Mouse (Mus musculus): ENCODE measurements around the gene Mecom. TPM values are rescaled to one million over a fixed set of nuclear protein-coding genes. Genes with fewer than 3 reads are reported as not detected.
A peak's percentile ranks its signal among the peaks of the same experiment; 100 is the strongest.

The Mecom gene
- total and polyA plus RNA-seq, 3 experiments: 0.52 to 10.7 (median 4.4) TPM

- DNase-seq: no peak
Observed at GRCm38 (mm10) chr3:30207431-30207830, 340.4 kb downstream of the Mecom start.

DNA sequence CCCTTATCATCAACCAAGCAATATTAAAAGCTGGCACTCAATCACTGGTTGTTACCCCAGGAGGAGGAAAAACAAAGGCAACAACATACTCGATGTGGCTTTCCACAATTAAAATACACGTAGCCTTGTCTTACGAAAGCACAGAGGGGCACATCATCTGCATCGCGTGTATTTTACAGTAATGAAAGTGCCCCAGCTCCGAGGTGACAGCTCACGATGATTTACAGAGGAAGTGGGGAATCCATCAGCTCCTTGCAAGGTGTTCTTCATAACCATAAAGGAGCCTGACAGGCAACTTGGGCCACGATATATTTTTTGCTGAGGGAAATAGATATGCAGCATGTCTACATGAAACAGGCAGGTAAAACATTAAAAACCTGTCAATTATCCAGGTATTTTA is 341.7 kb downstream of the Mecom start:
- no peak for DNase-seq

GRCm38 (mm10) chr3:30203764-30204163 is 344.0 kb downstream of the Mecom start:
- no peak for DNase-seq

GRCm38 (mm10) chr3:30198854-30199253 is 349.0 kb downstream of the Mecom start:
- no peak for DNase-seq

GRCm38 (mm10) chr3:30198227-30198626 is 349.6 kb downstream of the Mecom start:
- no peak for DNase-seq

- DNase-seq: no peak
Observed at GRCm38 (mm10) chr3:30195186-30195585, 352.6 kb downstream of the Mecom start.

- DNase-seq: peak; percentile 4
Observed at GRCm38 (mm10) chr3:30192294-30193007, 355.4 kb downstream of the Mecom start.

- DNase-seq: no peak
Observed at GRCm38 (mm10) chr3:30189325-30189724, 358.5 kb downstream of the Mecom start.

DNA sequence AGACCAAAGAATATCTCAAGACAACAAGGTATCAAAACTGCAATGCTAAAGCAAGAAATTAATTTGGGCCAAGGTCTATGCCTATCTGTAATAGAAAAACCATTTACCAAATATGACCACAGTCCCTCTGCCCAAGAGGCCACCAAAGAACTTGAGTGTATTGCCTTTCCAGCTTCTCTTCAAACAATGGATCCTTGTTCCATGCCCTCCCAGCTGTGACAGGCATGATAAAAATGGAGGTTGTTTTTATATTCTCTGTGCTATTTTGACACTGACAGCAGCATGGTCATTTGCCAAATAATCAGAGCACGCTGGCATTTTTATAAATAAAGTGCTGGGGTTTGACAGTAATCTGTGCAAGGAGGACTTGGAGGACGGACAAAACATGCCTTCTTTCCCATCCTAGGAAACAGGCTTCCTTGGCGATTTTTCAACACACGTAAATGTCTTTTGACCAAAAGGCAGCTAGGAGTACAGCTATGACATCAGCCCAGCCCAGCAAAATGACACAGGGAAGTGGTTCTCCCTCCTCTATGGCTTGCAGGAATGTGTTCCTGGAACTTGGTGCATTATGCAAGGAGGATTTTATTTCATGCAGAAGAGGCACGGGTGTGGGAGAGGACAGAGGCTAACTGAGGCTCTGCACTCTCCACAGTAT is 359.9 kb downstream of the Mecom start:
- no peak for DNase-seq

- DNase-seq: no peak
Observed at GRCm38 (mm10) chr3:30181807-30182481, 365.9 kb downstream of the Mecom start.

- DNase-seq: no peak
Observed at GRCm38 (mm10) chr3:30176615-30177014, 371.2 kb downstream of the Mecom start.

DNA sequence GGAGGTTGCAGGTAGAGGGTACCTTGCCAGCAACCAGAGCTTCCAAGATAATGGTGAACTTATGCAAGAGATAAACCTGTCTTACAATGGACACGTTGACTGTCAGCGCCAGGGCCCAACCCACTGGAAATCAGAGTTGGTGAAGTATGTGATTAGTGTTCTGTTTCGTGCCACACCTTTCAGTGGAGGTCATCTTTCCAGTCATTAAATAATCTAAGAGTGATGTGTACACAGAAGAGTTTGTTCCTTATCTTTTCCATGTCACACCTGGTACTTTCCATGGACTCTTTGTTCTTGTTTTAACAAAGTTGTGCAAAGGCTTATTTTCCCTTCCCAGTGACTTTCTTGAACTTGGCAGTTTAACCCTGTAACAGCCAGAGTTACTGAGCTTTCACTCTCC is 374.0 kb downstream of the Mecom start:
- no peak for DNase-seq

DNA sequence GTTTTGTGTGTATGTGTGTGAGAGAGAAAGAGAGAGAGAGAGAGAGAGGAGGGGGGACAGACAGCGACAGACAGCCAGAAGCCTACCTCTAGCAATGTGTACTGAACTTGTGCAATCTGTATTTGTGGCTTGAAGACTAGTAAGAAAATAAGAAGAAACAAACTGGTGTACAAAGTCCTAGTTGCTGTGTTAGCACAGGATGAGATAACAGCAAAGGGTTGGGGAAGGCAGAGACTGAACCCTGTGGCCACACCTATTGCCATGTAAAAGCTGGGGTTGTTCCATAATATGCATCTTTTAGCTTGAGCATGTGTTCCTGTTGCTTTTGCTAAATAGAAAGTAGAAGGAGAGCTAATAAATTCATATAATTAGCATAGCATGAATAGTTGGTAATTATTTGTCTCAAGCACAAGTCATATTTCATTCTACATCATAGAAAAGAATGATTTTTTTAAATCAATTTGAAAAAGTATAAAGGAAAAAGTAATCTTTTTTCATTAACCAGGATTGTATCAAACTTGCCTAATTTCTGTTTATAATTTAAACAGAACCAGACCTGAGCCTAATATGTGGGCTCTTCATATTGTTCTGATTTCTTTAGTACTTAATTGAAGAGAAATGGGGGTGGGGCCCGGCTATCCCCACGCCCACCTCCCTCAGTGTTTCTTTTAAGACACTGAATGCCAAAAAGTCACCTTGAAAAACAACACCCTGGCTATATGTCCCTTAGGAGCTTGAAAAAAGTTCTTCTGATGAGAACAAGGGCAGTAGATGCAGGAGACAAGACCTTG is 379.2 kb downstream of the Mecom start:
- no peak for DNase-seq

GRCm38 (mm10) chr3:30167027-30167426 is 380.8 kb downstream of the Mecom start:
- DNase-seq: no peak

- DNase-seq: no peak
Observed at GRCm38 (mm10) chr3:30164834-30165233, 383.0 kb downstream of the Mecom start.

DNA sequence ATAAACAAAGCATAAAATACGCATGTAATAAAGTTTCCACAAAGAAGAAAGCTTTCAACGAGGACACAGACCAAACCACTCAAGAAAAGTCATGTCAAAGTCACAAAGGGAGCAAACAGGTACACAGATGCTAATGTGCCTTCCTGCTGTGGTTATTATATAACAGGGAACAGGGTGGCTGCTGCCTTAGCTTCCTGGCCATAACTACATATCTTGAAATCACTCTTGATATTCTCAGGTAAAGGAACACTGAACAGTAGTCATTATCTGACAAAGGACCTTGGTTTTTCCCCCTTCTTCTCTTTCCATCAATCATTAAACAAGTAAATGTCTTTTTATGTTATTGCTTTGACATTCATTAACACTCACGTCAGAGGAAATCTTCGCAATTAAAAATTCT is 384.4 kb downstream of the Mecom start:
- no peak for DNase-seq

GRCm38 (mm10) chr3:30160961-30161670 is 386.7 kb downstream of the Mecom start:
- no peak for DNase-seq

- no peak for DNase-seq
Observed at GRCm38 (mm10) chr3:30160346-30160745, 387.5 kb downstream of the Mecom start.

- DNase-seq: no peak
Observed at GRCm38 (mm10) chr3:30157128-30157670, 390.6 kb downstream of the Mecom start.

DNA sequence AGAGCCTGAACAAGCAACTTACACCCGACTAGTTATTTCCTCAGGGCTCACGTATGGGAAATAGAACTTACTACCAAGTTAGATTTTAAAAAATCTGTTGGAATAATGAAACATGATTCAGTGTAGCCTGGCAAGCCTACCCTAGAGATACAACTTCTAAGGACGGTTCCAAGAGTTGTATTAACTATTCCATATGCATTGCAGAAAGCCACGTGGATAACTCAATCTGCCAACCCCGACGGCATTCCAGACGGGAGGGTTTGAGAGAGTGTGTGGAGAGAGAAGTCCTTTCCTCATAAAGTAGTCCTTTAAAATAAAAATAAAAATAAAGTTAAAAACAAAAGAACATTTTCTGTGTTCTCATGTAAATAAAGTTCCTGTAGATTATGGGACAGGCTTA is 393.4 kb downstream of the Mecom start:
- no peak for DNase-seq

DNA sequence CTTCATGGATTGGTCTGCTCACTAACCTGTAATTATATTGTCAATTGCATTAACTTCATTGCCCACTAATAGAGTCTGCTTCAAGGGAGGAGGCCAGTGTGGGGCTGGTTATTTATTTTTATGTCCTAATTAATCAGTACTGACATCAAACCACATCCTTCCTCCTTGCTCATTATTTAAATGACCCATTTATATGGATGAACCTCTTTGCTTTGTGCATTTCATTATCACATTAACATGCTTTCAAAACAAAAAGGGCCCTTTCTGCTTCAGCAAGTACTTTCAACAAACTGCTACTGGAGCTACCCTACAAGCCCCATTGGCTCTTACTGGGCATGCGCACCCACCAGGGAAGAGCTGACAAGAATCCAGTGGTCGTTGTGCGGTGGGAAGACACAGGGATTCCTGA is 393.9 kb downstream of the Mecom start:
- DNase-seq: no peak

Data from adrenal gland, adult 2 months (tissue).